Mouse (Mus musculus): ENCODE data around the gene Calhm2.
A peak's percentile ranks its signal among the peaks of the same experiment; 100 is the strongest.
"Not testable (repeated sequence)": the region's sequence is repeated elsewhere in the genome, so short reads cannot be mapped to it uniquely, and the experiment has no call there.

Gene Calhm2

DNA sequence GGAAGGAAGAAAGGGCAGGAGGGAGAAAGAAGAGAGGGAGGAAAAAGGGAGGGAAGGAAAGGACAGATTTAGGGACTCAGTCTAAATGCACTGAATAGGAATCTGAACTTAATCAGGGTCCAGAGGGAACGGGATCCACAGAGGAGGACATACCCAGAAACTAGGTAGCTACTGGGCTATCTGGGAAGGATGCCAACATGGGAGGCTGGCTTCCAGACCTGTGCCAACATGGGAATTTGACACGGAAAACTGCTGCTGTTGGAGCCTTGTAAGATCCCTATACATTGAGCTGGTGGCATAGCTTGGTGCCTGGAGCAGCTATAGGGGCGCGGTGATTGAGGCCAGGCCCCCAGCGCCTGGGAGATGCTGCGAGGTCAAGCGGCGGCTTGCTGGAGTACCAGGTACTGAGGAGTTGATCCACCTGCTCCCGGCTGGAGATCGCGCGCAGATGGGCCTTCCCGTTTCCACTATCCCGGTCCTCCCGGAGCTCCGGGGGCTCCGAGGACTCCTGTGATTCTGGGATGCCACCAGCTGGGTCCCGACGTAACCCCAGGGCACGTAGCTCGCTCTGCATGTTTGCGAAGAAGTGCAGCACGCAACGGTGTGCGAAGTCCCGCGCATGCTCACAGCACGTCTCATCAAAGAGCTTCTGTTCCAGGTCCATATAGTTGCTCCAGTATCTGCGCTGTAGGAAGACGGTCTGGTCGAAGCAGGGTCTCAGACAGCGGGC, 13.4 kb upstream of the Calhm2 start:
- DNase-seq (ENCODE audit: low read depth, low spot score), result peak; percentile 82

DNA sequence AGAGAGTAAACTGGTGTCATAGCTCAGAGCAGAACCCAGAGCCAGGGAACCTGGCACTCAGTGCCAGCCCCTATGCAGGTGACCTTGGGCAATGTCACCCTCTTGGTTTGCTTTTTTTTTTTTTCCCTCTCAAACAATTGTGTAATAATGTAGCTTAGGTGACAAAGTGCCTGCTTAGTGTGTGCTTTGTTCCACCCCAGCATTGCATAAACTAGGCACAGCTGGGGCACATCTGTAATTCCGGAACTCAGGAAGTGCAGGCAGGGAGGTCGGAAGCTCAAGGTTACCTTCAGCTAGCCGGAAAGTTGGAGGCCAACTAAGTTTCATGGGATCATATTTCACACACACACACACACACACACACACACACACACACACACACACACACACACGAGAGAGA, 11.8 kb upstream of the Calhm2 start:
- DNase-seq (ENCODE audit: low read depth, low spot score), result no peak

- DNase-seq (ENCODE audit: low read depth, low spot score), result no peak
Measured at GRCm38 (mm10) chr19:47148267-47148847, 10.3 kb upstream of the Calhm2 start.

DNA sequence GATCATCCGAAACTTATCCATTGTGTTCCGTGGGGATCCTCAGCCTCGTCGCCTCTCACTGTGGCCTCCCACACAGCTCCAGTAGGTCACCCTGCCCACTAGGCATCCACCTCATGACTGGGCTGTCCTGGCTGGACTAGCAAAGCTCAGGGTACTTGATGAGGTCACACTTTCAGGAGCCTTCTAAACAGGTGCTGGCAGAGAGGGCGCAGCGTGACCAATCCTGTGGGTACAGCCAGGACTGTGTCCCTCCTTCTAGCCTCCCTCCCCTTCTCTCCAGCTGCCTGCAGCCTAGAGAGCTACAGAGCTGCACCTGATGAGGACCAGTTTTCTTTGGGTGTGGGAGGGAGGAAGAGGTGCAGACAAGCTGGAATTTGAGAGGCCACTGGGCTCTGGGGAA, 6.1 kb upstream of the Calhm2 start, which contains the start of gene Calhm1:
Calhm1 (minus strand) TSS at position 101 of the 400 bp plus-strand sequence.
- no peak for DNase-seq (ENCODE audit: low read depth, low spot score)

DNA sequence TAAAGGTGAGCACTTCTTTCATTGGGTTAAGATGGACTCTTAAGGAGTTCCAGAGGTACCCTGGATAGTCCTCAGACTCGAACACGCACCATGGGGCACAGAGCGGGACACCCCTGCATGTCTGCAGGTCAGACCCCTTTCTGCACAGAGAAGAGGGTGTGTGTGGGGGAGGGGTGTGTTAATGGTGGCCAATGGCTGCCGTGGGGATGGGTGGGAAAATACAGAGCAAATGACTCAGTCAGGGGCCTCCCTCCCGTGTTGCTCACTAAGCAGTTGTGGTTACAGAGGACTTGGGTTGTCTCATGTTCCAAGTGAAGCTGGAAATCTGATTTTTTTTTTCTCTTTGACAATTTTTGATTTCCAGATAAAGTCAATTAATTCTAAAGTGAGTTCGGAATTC, 4.3 kb upstream of the Calhm2 start:
- DNase-seq (ENCODE audit: low read depth, low spot score), result no peak

DNA sequence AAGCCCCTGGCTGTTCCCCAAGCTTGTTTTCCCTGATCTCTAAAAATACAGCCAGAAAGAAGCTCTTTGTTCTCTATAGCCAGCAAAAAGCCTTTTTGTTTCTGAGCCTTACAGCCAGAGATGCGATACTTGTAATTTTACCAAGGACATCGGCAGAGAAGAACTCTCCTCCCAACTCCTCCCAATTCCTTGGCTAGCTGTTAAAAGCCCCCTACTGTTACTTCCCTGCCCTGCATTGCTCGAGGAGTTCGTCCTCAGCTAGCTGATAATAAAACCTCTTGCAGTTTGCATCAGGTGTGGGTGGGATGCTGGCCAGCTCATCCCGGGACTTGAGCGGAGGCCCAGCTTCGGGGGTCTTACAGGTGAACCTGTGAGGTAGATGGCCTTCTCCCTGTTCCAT, 1.5 kb upstream of the Calhm2 start:
- not testable (repeated sequence) for DNase-seq (ENCODE audit: low read depth, low spot score)

DNA sequence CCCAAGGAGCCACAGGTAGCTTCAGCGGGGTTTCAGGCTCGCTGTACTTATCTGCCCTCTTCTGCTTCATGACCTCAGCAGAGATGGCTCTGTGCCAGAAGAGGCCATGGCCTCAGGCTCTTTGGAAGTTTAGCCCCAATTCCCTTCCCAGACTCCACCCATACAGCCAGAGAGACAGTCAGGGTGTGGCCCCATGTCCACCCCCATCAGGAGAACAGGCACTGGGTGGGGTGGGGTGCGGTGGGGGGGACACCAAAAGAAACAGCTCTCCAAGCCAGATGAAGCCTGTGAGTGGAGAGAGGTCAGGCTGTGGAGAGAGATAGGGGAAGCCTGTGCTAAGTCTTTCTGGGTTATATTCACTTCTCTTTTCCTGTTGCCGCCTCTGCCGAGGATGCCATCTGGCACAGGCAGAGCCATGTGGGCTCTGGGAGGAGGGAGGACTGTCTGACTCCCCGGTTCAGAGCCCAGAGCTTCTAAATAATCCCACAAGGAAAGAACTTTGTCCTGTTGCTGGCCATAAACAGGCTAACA, 978 bp downstream of the Calhm2 start:
- DNase-seq (ENCODE audit: low read depth, low spot score), result peak; percentile 87

DNA sequence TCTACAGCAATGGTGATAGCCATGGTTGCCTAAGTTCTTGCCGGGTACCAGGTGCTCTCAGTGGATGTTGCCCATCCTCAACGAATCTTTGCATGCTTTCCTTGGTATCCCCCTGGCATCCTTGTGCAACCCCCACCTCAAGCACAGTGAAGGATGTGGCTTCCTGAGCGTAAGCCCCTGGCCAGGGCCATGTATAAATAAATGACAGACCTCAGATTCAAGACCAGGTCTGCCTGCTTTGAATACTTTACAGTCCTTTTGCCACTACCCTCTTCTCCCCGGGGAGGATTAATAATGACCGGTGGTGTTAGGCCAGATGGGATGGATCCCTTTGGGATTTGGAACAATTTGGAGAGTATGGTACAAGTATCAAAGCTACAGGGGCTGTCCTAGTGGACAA, 1.9 kb downstream of the Calhm2 start:
- DNase-seq (ENCODE audit: low read depth, low spot score), result no peak

- DNase-seq (ENCODE audit: low read depth, low spot score), result no peak
Measured at GRCm38 (mm10) chr19:47135568-47135967, 2.5 kb downstream of the Calhm2 start.

DNA sequence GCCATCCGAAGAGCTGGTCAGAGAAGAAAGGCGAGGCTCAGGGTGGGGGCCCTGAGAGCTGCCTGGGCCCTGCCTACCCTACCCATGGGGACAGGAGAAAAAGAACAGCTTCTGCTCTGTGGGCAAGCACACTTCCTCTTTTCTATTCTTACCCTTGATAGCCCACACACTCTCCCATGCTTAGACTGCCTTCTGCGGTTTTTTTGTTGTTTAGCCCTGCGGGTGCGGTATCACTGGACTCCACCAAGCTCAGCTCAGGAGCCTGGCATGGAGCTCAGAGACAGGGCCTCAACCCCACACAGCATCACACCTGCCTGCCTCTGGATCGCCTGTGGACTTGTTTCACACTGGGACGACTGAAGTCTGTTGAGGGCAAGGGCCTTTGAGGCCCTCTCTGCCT, 4.9 kb downstream of the Calhm2 start:
- DNase-seq (ENCODE audit: low read depth, low spot score), result peak; percentile 60

DNA sequence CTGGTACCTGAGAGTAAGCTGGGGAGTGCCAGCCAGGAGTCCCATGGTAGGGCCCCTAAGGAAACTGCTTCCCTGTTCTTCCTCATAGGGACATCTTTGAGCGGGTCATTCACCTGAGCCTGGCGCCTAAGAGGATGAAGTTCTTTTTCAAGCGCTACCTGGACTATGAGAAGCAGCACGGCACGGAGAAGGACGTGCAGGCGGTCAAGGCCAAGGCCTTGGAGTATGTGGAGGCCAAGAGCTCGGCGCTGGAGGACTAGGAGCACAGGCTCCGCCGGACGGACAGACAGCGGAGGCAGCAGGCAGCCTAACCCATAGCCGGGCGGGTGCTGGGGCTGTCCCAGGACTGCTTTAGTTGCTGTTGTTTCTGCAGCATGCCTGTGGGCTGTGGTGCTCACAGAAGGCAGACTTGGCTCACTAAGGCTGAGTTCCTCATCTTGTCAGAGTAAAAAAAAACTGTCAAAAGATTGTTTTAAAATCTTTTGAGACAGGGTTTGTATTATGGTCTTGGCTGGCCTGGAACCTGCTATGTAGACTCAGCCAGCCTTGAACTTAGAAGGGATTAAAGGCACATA, 7.5 kb downstream of the Calhm2 start:
- no peak for DNase-seq (ENCODE audit: low read depth, low spot score)

GRCm38 (mm10) chr19:47128835-47129234, 9.3 kb downstream of the Calhm2 start:
- DNase-seq (ENCODE audit: low read depth, low spot score), result peak; percentile 40

- DNase-seq (ENCODE audit: low read depth, low spot score), result peak; percentile 36
Measured at GRCm38 (mm10) chr19:47128164-47128563, 9.9 kb downstream of the Calhm2 start.

GRCm38 (mm10) chr19:47122802-47123201, 15.3 kb downstream of the Calhm2 start:
- peak; percentile 54 for DNase-seq (ENCODE audit: low read depth, low spot score)

- DNase-seq (ENCODE audit: low read depth, low spot score), result peak; percentile 66
Measured at GRCm38 (mm10) chr19:47121054-47121453, 17.0 kb downstream of the Calhm2 start.

DNA sequence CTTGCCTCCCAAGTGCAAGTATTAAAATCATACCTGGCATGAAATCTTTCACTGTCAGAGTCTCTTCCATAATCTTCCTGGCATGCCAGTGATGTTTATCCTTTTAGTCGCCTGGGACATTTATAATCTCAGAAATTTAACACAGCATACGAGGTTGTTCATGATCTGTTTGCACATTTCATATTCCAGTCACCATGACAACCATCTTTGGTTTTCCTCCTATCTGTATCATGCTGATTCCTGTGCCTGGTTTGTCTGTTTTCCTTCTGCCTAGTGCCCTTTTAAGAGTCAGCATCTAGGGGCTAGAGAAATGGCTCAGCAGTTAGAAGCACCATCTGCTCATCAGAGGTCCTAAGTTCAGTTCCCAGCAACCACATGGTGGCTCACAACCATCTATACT, 19.5 kb downstream of the Calhm2 start:
- DNase-seq (ENCODE audit: low read depth, low spot score), result peak; percentile 55

- no peak for DNase-seq (ENCODE audit: low read depth, low spot score)
Measured at GRCm38 (mm10) chr19:47104641-47105271, 33.3 kb downstream of the Calhm2 start.

DNA sequence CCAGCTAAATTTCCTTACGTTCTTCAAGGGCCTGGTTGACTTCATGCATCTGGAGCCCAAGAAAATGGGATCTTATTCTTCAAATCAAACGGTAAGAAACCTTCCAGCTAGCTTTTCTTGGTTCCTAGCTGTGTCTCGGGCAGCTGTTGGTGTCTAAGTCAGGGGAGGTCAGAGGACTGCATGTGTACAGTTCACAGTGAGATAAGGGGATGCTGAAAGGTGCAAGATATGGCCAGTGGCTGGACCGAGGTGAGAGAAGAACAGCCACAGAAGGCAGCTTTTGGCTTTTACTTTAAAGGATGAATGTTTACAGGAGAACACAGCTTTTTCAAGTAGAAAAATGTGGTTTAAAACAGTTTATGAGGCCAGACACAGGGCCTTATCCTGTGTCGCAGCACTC, 37.0 kb downstream of the Calhm2 start:
- no peak for DNase-seq (ENCODE audit: low read depth, low spot score)

- peak; percentile 99 for DNase-seq (ENCODE audit: low read depth, low spot score)
Measured at GRCm38 (mm10) chr19:47090550-47091156, 47.4 kb downstream of the Calhm2 start, which contains the start of the genes Usmg5 and Pdcd11. Gene Usmg5, minus strand, starts transcription at chr19:47090647. Gene Pdcd11, plus strand, starts transcription at chr19:47090768.

GRCm38 (mm10) chr19:47089718-47090525, 48.2 kb downstream of the Calhm2 start:
- peak; percentile 20 for DNase-seq (ENCODE audit: low read depth, low spot score)

- peak; percentile 25 for DNase-seq (ENCODE audit: low read depth, low spot score)
Measured at GRCm38 (mm10) chr19:47088226-47088625, 49.9 kb downstream of the Calhm2 start.
